In genomic region chr13:91616876-91617275, GRCm38 (mm10) we compare ENCODE assay signal across 18 mouse cellular contexts.
"Had no signal": no experiment of that assay in that cellular context is flagged by ENCODE, and none has a peak within 500 bp of the region (broad histone marks: within the 10 kb centered on the region; RNA-seq: fewer than 3 reads in every experiment).

No protein-coding gene starts in this region.

- H3K9ac ChIP-seq: lung, embryonic 14.5 days; midbrain, embryonic 12.5 days; neural tube, embryonic 13.5 days; neural tube, embryonic 15.5 days had no signal

- ATAC-seq: midbrain, embryonic 16.5 days had no signal

- H3K36me3 ChIP-seq: midbrain, embryonic 12.5 days; neural tube, embryonic 13.5 days; neural tube, embryonic 15.5 days had no signal

- H3K27ac ChIP-seq: midbrain, embryonic 12.5 days; neural tube, embryonic 13.5 days; neural tube, embryonic 15.5 days had no signal

- DNase-seq: lung, adult 18-20 months; lung, embryonic 14.5 days; lung, postnatal 10 days; lung, postnatal 4 days; midbrain, embryonic 14.5 days; retina, postnatal 1 day; right cerebral cortex, adult 18-20 months; right cerebral cortex, postnatal 25 days; right cerebral cortex, postnatal 4 days; spleen, adult 18-20 months; thymus, adult 18-20 months; thymus, postnatal 14 days; thymus, postnatal 36 days had no signal

- H3K27me3 ChIP-seq: midbrain, embryonic 12.5 days; neural tube, embryonic 13.5 days; neural tube, embryonic 15.5 days had no signal

- H3K4me2 ChIP-seq: lung, embryonic 14.5 days; midbrain, embryonic 12.5 days; neural tube, embryonic 13.5 days; neural tube, embryonic 15.5 days had no signal

- H3K4me1 ChIP-seq: midbrain, embryonic 12.5 days; neural tube, embryonic 13.5 days; neural tube, embryonic 15.5 days had no signal

- H3K4me3 ChIP-seq: midbrain, embryonic 12.5 days; myocyte; neural tube, embryonic 13.5 days; neural tube, embryonic 15.5 days had no signal

- H3K9me3 ChIP-seq: midbrain, embryonic 12.5 days; neural tube, embryonic 13.5 days; neural tube, embryonic 15.5 days had no signal
